Mouse (Mus musculus): ENCODE measurements around the gene Kpna7. TPM values are rescaled to one million over a fixed set of nuclear protein-coding genes. Genes with fewer than 3 reads are reported as not detected.

Kpna7 gene
- polyA plus RNA-seq, 1 experiment from 2014 or later = not detected

DNA sequence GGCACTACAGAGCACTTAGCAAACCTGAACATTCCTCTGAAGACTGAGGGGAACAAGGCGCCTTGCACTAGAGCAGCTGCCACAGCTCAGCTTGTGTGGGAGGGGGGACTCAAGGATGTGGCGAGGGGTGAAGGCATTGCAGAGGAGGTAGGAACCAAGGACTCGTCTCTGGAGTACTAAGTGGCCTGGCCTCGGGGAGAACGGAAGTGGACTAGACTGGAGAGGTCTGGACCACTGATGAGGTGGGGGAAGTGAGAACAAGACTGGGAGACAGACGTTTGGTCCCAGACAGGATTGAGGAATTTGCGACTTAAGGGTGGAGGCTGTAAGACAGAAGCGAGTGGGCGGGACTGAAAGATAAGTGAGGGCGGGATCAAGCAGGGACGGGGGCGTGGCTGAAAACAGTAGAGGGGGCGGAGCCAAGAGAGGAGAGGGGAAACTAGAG, 120.0 kb downstream of the Kpna7 start:
- ATAC-seq (replicated peaks; ENCODE audit: low FRiP score, low read depth) = peak; percentile 11
- Histone ChIP-seq H3K4me2 (ENCODE audit: low read length) (peak overlapping the region; percentile 67), H3K4me3 (replicated peaks; ENCODE audit: low read depth, low read length) (peak overlapping the region; percentile 18; the same call in 1 of the 2 replicates), H3K9me3 (replicated peaks; ENCODE audit: low read length) (no peaks in the 10 kb centered on the region), H3K36me3 (ENCODE audit: insufficient read depth, low read length) (no peaks in the 10 kb centered on the region), H3K27me3 (ENCODE audit: insufficient read depth, low read length) (no peaks in the 10 kb centered on the region), H3K4me1 (replicated peaks; ENCODE audit: insufficient read depth, low read length) (peaks cover 8% of the 10 kb centered on the region; the same call in 1 of the 2 replicates), H3K27ac (peak overlapping the region; percentile 79), H3K9ac (ENCODE audit: low read depth, low read length) (no peak overlapping the region)
- WGBS = 4% methylated on average over 13 of the region's 13 CpGs
- no peak for TF ChIP-seq CTCF (IDR thresholded peaks at IDR 0.05; ENCODE audit: low read depth)
- DNase-seq (ENCODE audit: low spot score) = peak; percentile 95

DNA sequence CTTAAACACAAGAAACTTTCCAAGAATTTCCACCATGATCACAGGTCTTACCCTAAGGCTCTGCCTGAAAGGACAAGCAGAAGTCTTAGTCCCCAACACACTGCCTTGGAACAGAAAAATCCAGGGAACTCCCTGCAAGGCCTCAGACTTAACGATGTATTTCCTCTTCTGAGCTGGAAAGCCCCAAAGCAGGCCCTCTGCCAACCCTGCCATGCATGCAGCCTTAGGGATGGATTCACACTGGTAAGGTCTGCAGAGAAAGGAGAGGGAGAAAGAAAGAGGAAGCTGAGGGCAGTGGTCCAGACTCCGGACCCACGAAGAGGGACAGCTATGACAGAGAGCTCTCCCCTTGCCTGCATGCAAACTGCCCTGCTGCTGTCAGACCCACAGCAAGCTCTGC, 120.4 kb downstream of the Kpna7 start:
- DNase-seq (ENCODE audit: low spot score) (peak; percentile 40), ATAC-seq (replicated peaks; ENCODE audit: low FRiP score, low read depth) (no peak)
- Histone ChIP-seq H3K4me3 (replicated peaks; ENCODE audit: low read depth, low read length) (peak overlapping the region; percentile 18; the same call in 1 of the 2 replicates), H3K27me3 (ENCODE audit: insufficient read depth, low read length) (no peaks in the 10 kb centered on the region), H3K4me2 (ENCODE audit: low read length) (peak overlapping the region; percentile 67), H3K4me1 (replicated peaks; ENCODE audit: insufficient read depth, low read length) (peaks cover 10% of the 10 kb centered on the region; the same call in 1 of the 2 replicates), H3K36me3 (ENCODE audit: insufficient read depth, low read length) (no peaks in the 10 kb centered on the region), H3K27ac (peak overlapping the region; percentile 79), H3K9ac (ENCODE audit: low read depth, low read length) (0 out of 2 replicates have a peak overlapping the region, but pooled peaks have one; percentile 40), H3K9me3 (replicated peaks; ENCODE audit: low read length) (no peaks in the 10 kb centered on the region)
- WGBS = 24% methylated on average over 3 of the region's 3 CpGs
- TF ChIP-seq CTCF (IDR thresholded peaks at IDR 0.05; ENCODE audit: low read depth) = no peak

DNA sequence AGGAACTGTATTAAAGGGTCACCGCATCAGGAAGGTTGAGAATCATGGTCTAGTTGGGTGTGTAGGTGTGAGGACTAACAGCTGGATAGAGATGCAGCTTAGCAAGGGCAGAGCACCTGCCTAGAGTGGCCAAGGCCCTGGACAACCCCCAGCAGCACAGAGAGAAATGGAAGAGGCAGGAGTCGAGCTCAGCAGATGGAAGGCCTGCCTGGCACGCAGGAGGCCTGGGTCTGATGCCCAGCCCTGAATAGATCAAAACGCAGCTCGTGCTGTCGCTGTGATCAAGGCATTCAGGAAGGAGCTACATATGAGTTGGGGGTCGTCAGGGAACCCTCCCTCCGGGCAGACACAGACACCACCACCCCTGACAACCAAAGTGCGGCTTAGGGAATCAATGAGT, 125.6 kb downstream of the Kpna7 start:
- no peak for TF ChIP-seq CTCF (IDR thresholded peaks at IDR 0.05; ENCODE audit: low read depth)
- Histone ChIP-seq H3K4me1 (replicated peaks; ENCODE audit: insufficient read depth, low read length) (peaks cover 14% of the 10 kb centered on the region; the same call in 1 of the 2 replicates), H3K9ac (ENCODE audit: low read depth, low read length) (no peak overlapping the region), H3K36me3 (ENCODE audit: insufficient read depth, low read length) (no peaks in the 10 kb centered on the region), H3K9me3 (replicated peaks; ENCODE audit: low read length) (no peaks in the 10 kb centered on the region), H3K27me3 (ENCODE audit: insufficient read depth, low read length) (no peaks in the 10 kb centered on the region), H3K27ac (no peak overlapping the region), H3K4me3 (replicated peaks; ENCODE audit: low read depth, low read length) (no peak overlapping the region), H3K4me2 (ENCODE audit: low read length) (no peak overlapping the region)
- ATAC-seq (replicated peaks; ENCODE audit: low FRiP score, low read depth) (no peak), DNase-seq (ENCODE audit: low spot score) (no peak)
- WGBS = 74% methylated on average over 9 of the region's 9 CpGs

DNA sequence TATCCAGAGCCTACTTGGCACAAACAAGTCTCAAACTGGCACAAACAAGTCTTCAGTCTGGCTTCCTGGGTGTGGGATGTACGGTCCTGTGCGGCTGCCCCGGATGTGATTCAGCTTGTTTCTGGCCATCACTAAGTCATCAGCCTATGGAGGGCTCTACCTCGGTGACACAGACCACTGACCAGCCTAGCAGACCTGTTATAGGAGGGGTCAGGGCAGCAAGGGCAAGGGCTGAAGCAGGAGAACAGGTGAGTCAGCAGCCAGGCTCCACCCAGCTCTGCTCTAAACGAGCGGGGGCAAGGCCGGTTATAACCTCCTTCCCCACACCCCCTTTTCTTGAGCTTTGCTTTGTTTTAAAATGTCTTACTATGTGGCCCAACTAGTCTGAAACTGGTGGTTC, 129.4 kb downstream of the Kpna7 start:
- Histone ChIP-seq H3K27me3 (ENCODE audit: insufficient read depth, low read length) (no peaks in the 10 kb centered on the region), H3K27ac (no peak overlapping the region), H3K4me3 (replicated peaks; ENCODE audit: low read depth, low read length) (no peak overlapping the region), H3K36me3 (ENCODE audit: insufficient read depth, low read length) (no peaks in the 10 kb centered on the region), H3K4me2 (ENCODE audit: low read length) (no peak overlapping the region), H3K9ac (ENCODE audit: low read depth, low read length) (no peak overlapping the region), H3K4me1 (replicated peaks; ENCODE audit: insufficient read depth, low read length) (peaks cover 16% of the 10 kb centered on the region), H3K9me3 (replicated peaks; ENCODE audit: low read length) (no peaks in the 10 kb centered on the region)
- TF ChIP-seq CTCF (IDR thresholded peaks at IDR 0.05; ENCODE audit: low read depth) = no peak
- WGBS = 59% methylated on average over 7 of the region's 7 CpGs
- ATAC-seq (replicated peaks; ENCODE audit: low FRiP score, low read depth) (peak; percentile 69), DNase-seq (ENCODE audit: low spot score) (no peak)

DNA sequence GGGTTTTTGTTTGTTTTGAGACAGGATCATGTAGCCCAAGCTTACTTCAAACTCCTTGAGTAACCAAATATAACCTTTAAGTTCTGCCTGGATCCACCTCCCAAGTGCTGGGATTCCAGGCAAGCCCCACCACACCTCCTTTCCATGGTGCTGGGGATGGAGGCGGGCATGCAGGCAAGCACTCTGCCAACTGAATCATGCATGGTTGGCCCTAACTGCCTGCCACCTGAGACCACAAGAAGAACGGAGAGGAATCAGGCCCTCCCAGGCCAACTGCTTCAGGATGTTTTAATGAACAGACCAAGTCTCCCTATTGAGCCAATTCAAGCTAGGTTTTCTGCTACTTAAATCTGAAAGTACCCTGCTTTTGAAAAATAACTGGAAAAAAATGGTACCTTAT, 131.2 kb downstream of the Kpna7 start:
- H3K9me3 ChIP-seq (replicated peaks; ENCODE audit: low read length) = no peaks in the 10 kb centered on the region
- no peaks in the 10 kb centered on the region for H3K27me3 ChIP-seq (ENCODE audit: insufficient read depth, low read length)
- H3K4me1 ChIP-seq (replicated peaks; ENCODE audit: insufficient read depth, low read length) = peaks cover 20% of the 10 kb centered on the region
- TF ChIP-seq CTCF (IDR thresholded peaks at IDR 0.05; ENCODE audit: low read depth) = no peak
- H3K27ac ChIP-seq = no peak overlapping the region
- DNase-seq (ENCODE audit: low spot score) (no peak), ATAC-seq (replicated peaks; ENCODE audit: low FRiP score, low read depth) (no peak)
- WGBS = 44% methylated on average over 2 of the region's 2 CpGs
- no peak overlapping the region for H3K9ac ChIP-seq (ENCODE audit: low read depth, low read length)
- H3K4me2 ChIP-seq (ENCODE audit: low read length) = no peak overlapping the region
- no peak overlapping the region for H3K4me3 ChIP-seq (replicated peaks; ENCODE audit: low read depth, low read length)
- H3K36me3 ChIP-seq (ENCODE audit: insufficient read depth, low read length) = no peaks in the 10 kb centered on the region

DNA sequence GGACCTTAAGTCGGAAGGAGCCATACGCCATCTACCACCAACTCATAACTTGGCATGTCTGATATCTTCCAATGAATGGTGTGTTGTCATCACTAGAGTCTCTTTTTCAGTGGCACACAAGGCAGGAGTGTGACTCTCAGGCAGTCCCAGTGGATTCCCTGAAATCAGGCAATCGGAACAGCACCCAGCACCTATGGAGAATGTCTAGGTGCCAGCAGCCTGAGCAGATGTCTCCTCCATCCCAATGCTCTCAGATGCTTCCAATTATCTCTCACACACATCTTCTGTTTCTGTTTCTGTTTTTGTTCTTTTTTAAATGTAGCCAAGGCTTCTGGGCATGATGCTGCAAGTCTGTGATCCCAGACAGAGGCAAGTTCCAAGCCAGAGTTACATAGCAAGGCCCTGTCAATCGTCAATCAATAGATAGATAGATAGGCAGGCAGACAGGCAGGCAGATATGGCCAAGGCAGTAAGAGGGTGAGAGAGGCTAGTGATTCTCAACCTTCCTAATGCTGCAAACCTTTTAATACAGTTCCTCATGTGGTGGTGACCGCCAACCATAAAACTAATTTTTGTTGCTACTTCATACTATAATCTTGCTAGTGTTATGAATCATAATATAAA, 133.3 kb downstream of the Kpna7 start:
- H3K4me1 ChIP-seq (replicated peaks; ENCODE audit: insufficient read depth, low read length) = peaks cover 20% of the 10 kb centered on the region
- no peak overlapping the region for H3K27ac ChIP-seq
- H3K9me3 ChIP-seq (replicated peaks; ENCODE audit: low read length) = no peaks in the 10 kb centered on the region
- H3K36me3 ChIP-seq (ENCODE audit: insufficient read depth, low read length) = no peaks in the 10 kb centered on the region
- H3K4me3 ChIP-seq (replicated peaks; ENCODE audit: low read depth, low read length) = no peak overlapping the region
- no peaks in the 10 kb centered on the region for H3K27me3 ChIP-seq (ENCODE audit: insufficient read depth, low read length)
- no peak overlapping the region for H3K9ac ChIP-seq (ENCODE audit: low read depth, low read length)
- DNase-seq (ENCODE audit: low spot score) = no peak
- WGBS = 93% methylated on average over 5 of the region's 5 CpGs
- ATAC-seq (replicated peaks; ENCODE audit: low FRiP score, low read depth) = no peak
- no peak overlapping the region for H3K4me2 ChIP-seq (ENCODE audit: low read length)
- no peak for TF ChIP-seq CTCF (IDR thresholded peaks at IDR 0.05; ENCODE audit: low read depth)
